Mouse (Mus musculus): ENCODE data around the gene Wapl.

GRCm38 (mm10) chr14:34635721-34636120, 38.0 kb upstream of the Wapl start:
- TF ChIP-seq POLR2A (IDR thresholded peaks at IDR 0.05; ENCODE audit: control insufficient read depth, low read depth, low read length), result no peak
- TF ChIP-seq CTCF (IDR thresholded peaks at IDR 0.05; ENCODE audit: control insufficient read depth, insufficient read depth, insufficient replicate concordance, low read depth, low read length), result no peak
